In the genomic region with DNA sequence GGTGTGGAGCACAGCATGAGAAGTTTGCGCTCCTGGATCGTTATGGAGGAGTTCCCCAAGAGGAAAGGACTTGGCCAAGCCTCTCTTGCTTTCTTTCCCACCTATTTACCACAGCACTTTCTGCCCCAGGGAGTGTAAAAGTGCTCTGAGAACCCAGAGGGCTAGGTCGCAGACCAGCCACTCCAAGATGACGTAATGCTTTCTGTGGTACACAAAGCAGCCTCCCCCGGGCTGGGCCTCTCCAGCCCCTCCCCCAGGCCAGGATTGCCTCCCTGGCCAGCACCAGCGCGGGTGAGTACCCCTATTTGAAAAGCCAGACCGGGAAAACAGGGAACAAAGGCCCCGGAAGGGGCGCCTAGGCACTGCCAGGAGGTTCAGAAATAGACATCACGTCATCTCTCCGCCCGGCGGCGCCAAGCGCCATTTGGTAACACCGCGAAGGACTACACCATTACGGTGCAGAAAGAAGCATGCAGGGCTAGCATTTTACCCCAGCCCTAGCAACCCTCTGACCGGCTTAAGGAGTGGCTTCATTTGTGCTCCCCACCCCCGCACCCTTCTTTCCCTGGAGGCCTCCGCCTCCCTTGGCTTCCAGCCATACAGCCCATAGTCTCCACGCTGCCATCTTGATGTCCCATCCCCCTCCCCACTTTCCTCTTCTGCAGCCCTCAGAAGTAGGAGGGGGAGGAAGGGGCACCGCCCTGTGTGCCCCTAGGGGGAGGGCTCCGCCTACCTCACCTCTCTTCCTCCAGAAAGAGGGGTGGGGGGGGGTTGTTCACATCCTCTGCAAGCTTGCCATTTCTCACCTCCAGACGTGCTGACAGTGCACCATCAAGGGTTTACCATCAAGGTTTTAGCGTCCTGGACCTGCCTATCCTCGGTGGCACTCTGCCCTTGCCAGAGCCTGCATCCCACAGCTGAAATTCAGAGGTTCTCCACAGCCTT, we compare ENCODE assay signal across 8 mouse cellular contexts. TPM values are rescaled to one million over a fixed set of nuclear protein-coding genes. Genes with fewer than 3 reads are reported as not detected.
A peak's percentile ranks its signal among the peaks of the same experiment; 100 is the strongest.
DNase-seq lines count a peak whose midpoint lies in the region; ATAC-seq lines count a peak whose summit lies in the region.
"Not testable (repeated sequence)": the region's sequence is repeated elsewhere in the genome, so short reads cannot be mapped to it uniquely, and the experiment has no call there.

No protein-coding gene starts in this region.

- whole genome bisulfite sequencing in forebrain, embryonic 13.5 days = 0% methylated on average over 18 of the region's 28 CpGs
- WGBS in heart, embryonic 15.5 days = 6% methylated on average over 20 of the region's 28 CpGs
- WGBS in kidney, embryonic 16.5 days = 3% methylated on average over 20 of the region's 28 CpGs
- WGBS in limb, embryonic 13.5 days = 5% methylated on average over 23 of the region's 28 CpGs
- WGBS in midbrain, embryonic 12.5 days = 3% methylated on average over 20 of the region's 28 CpGs

- ATAC-seq in cerebellum, adult (ENCODE audit: insufficient number of reproducible peaks, low FRiP score, low TSS enrichment) = peak; percentile 61
- peak; percentile 86 for ATAC-seq in forebrain, embryonic 13.5 days
- ATAC-seq in heart, embryonic 15.5 days (replicated peaks; ENCODE audit: insufficient number of reproducible peaks, insufficient read depth, low FRiP score, low read depth) = peak; percentile 81
- ATAC-seq in kidney, embryonic 16.5 days (ENCODE audit: low FRiP score, low TSS enrichment) = peak; percentile 83
- ATAC-seq in limb, embryonic 13.5 days (ENCODE audit: low FRiP score, low read depth) = peak; percentile 58
- peak; percentile 86 for ATAC-seq in midbrain, embryonic 12.5 days (ENCODE audit: low FRiP score, low read depth)

- H3K27ac ChIP-seq in forebrain, embryonic 13.5 days = peak overlapping the region; percentile 96
- peak overlapping the region; percentile 79 for H3K27ac ChIP-seq in heart, embryonic 15.5 days
- not testable (repeated sequence) for H3K27ac ChIP-seq in kidney, embryonic 16.5 days (ENCODE audit: low read length)
- peak overlapping the region; percentile 65; the same call in 1 of the 2 replicates for H3K27ac ChIP-seq in limb, embryonic 13.5 days
- H3K27ac ChIP-seq in midbrain, embryonic 12.5 days (replicated peaks) = peak overlapping the region; percentile 96

- peak overlapping the region; percentile 60 for H3K4me2 ChIP-seq in forebrain, embryonic 13.5 days
- H3K4me2 ChIP-seq in heart, embryonic 15.5 days = peak overlapping the region; percentile 58
- peak overlapping the region; percentile 48 for H3K4me2 ChIP-seq in kidney, embryonic 16.5 days (replicated peaks; ENCODE audit: low read depth, low read length)
- peak overlapping the region; percentile 59 for H3K4me2 ChIP-seq in limb, embryonic 13.5 days (replicated peaks)
- peak overlapping the region; percentile 57 for H3K4me2 ChIP-seq in midbrain, embryonic 12.5 days (replicated peaks)

- not testable (repeated sequence) for H3K4me1 ChIP-seq in forebrain, embryonic 13.5 days; heart, embryonic 15.5 days (replicated peaks); kidney, embryonic 16.5 days (ENCODE audit: insufficient read depth, low read length); limb, embryonic 13.5 days; midbrain, embryonic 12.5 days

- not testable (repeated sequence) for H3K9me3 ChIP-seq in forebrain, embryonic 13.5 days (replicated peaks); heart, embryonic 15.5 days (replicated peaks); kidney, embryonic 16.5 days (ENCODE audit: low read length); limb, embryonic 13.5 days; midbrain, embryonic 12.5 days

- H3K4me3 ChIP-seq in forebrain, embryonic 13.5 days = peak overlapping the region; percentile 47
- peak overlapping the region; percentile 40 for H3K4me3 ChIP-seq in heart, embryonic 15.5 days
- H3K4me3 ChIP-seq in kidney, embryonic 16.5 days (ENCODE audit: low read length) = peak overlapping the region; percentile 28
- H3K4me3 ChIP-seq in limb, embryonic 13.5 days = peak overlapping the region; percentile 35
- peak overlapping the region; percentile 54 for H3K4me3 ChIP-seq in midbrain, embryonic 12.5 days

- not testable (repeated sequence) for H3K27me3 ChIP-seq in forebrain, embryonic 13.5 days; heart, embryonic 15.5 days; kidney, embryonic 16.5 days (ENCODE audit: insufficient read depth, low read length); limb, embryonic 13.5 days; midbrain, embryonic 12.5 days

- H3K36me3 ChIP-seq in forebrain, embryonic 13.5 days (ENCODE audit: poor library complexity, severe bottlenecking) = peaks cover 11% of the 10 kb centered on the region
- H3K36me3 ChIP-seq in heart, embryonic 15.5 days; kidney, embryonic 16.5 days (ENCODE audit: insufficient read depth, low read length); midbrain, embryonic 12.5 days: not testable (repeated sequence)
- peaks cover 12% of the 10 kb centered on the region for H3K36me3 ChIP-seq in limb, embryonic 13.5 days

- H3K9ac ChIP-seq in forebrain, embryonic 13.5 days = peak overlapping the region; percentile 70
- H3K9ac ChIP-seq in heart, embryonic 15.5 days; kidney, embryonic 16.5 days (replicated peaks; ENCODE audit: low read length): not testable (repeated sequence)
- H3K9ac ChIP-seq in limb, embryonic 13.5 days = 0 out of 2 replicates have a peak overlapping the region, but pooled peaks have one; percentile 31
- H3K9ac ChIP-seq in midbrain, embryonic 12.5 days (replicated peaks) = peak overlapping the region; percentile 61; the same call in 1 of the 2 replicates

- DNase-seq in CD4-positive helper T cell, adult 2 months (ENCODE audit: low read depth, low spot score) = peak; percentile 88
- DNase-seq in skeletal muscle tissue, adult 2 months (ENCODE audit: low read depth, low spot score) = peak; percentile 9

RNA-seq across cellular contexts. Expression of a gene that starts 3.6 kb away (rescaled TPM):
- 12.7 and 14.6 TPM in 2 replicates for polyA plus RNA-seq in forebrain, embryonic 13.5 days (2015; fragmentation: Nextera tagmentation; extraction: Ambion mirVana)
- 6.0 and 7.4 TPM in 2 replicates for polyA plus RNA-seq in heart, embryonic 15.5 days (2015; fragmentation: Nextera tagmentation; extraction: Ambion mirVana)
- 11.3 and 12.7 TPM in 2 replicates for polyA plus RNA-seq in kidney, embryonic 16.5 days (2015; fragmentation: Nextera tagmentation; extraction: Ambion mirVana)
- 12.2 and 14.0 TPM in 2 replicates for polyA plus RNA-seq in limb, embryonic 13.5 days (2015; fragmentation: Nextera tagmentation; extraction: Ambion mirVana)
- 18.9 and 19.8 TPM in 2 replicates for polyA plus RNA-seq in midbrain, embryonic 12.5 days (2016; fragmentation: Nextera tagmentation; extraction: Ambion mirVana)

RNA-seq across cellular contexts. Expression of a gene that starts 56.5 kb away (rescaled TPM):
- 218 and 237 TPM in 2 replicates for polyA plus RNA-seq in forebrain, embryonic 13.5 days (2015; fragmentation: Nextera tagmentation; extraction: Ambion mirVana)
- polyA plus RNA-seq in heart, embryonic 15.5 days (2015; fragmentation: Nextera tagmentation; extraction: Ambion mirVana) = 10.8 and 14.4 TPM in 2 replicates
- polyA plus RNA-seq in kidney, embryonic 16.5 days (2015; fragmentation: Nextera tagmentation; extraction: Ambion mirVana) = 12.6 and 13.7 TPM in 2 replicates
- polyA plus RNA-seq in limb, embryonic 13.5 days (2015; fragmentation: Nextera tagmentation; extraction: Ambion mirVana) = 24.0 and 27.0 TPM in 2 replicates
- polyA plus RNA-seq in midbrain, embryonic 12.5 days (2016; fragmentation: Nextera tagmentation; extraction: Ambion mirVana) = 200 and 205 TPM in 2 replicates
